Mouse (Mus musculus) heart, embryonic 10.5 days (tissue): ENCODE data around the gene Gpr137. TPM values are rescaled to one million over a fixed set of nuclear protein-coding genes. Genes with fewer than 3 reads are reported as not detected.
"Not testable (repeated sequence)": the region's sequence is repeated elsewhere in the genome, so short reads cannot be mapped to it uniquely, and the experiment has no call there.

ENCODE experiments used
- DNase-seq: peaks from one replicate; pipeline ENCODE4 v3.0.0-alpha.2; 2017; ENCODE audit warnings: low spot score
- H3K27ac ChIP-seq: fragments of 300-500 bp; sonication (generic); 2 replicates; pipeline ENCODE4 v1.5.1; 2016; ENCODE audit warnings: mild to moderate bottlenecking
- H3K27me3 ChIP-seq: fragments of 300-500 bp; sonication (generic); 2 replicates; pipeline ENCODE4 v1.6.1; 2016; ENCODE audit warnings: mild to moderate bottlenecking; ENCODE audit not compliant: poor library complexity, insufficient read depth, severe bottlenecking
- H3K36me3 ChIP-seq: fragments of 300-500 bp; sonication (generic); 2 replicates; pipeline ENCODE4 v1.6.1; 2016; ENCODE audit warnings: mild to moderate bottlenecking, moderate library complexity
- H3K4me1 ChIP-seq: fragments of 300-500 bp; sonication (generic); 2 replicates; pipeline ENCODE4 v1.6.1; 2016; ENCODE audit warnings: mild to moderate bottlenecking
- H3K4me3 ChIP-seq: fragments of 300-500 bp; sonication (generic); 2 replicates; pipeline ENCODE4 v1.5.1; 2016; ENCODE audit warnings: mild to moderate bottlenecking, moderate library complexity
- H3K9me3 ChIP-seq: fragments of 300-500 bp; sonication (generic); 2 replicates; pipeline ENCODE4 v1.6.1; 2016; ENCODE audit warnings: mild to moderate bottlenecking, moderate library complexity
- whole genome bisulfite sequencing: fragments of 180-500 bp; shearing (Covaris S2); methylation state at CpG from one replicate; pipeline ENCODE4 v1.1.7; 2016; 5-methylcytosine and 5-hydroxymethylcytosine counted together
- polyA plus RNA-seq: library from polyadenylated mRNA; unstranded; fragments of >200 nt; fragmentation: Nextera tagmentation; extraction: Ambion mirVana; gene quantifications from 2 replicates; pipeline ENCODE4 v1.2.1, GENCODE M21; 2016

Gene Gpr137
- polyA plus RNA-seq: 20.3 and 23.3 TPM in 2 replicates

DNA sequence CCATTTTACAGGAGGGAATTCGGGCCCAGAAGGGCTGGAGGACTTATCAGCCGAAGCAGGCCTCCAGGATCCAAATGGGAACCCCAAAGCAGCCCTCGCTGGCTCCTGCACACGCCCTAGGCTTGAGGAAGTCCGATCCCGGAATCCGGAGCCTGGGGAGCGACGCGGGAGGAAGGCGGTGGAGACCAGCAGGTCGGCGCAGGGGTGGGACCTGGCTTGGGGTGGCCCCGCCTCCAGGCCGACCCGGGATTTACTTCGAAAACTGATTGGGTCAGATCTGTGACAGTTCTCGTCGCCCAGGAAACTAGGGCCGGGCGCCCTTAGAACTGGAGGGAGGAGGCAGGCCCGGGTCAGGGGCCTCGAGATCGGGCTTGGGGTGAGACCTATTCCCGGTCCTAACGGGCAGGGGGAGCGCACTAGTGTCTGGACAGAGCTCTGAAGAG is at the start of gene Gpr137:
Gpr137 (minus strand) TSS at position 232 of the 443 bp plus-strand sequence.
- Histone ChIP-seq H3K27ac (peak within 1 kb of the TSS; percentile 96), H3K9me3 (no peaks in the 10 kb centered on the region), H3K27me3 (peaks cover 28% of the 10 kb centered on the region), H3K36me3 (peaks cover 16% of the 10 kb centered on the region), H3K4me3 (peak within 1 kb of the TSS; percentile 88), H3K4me1 (peaks cover 39% of the 10 kb centered on the region)
- peak; percentile 98 for DNase-seq
- WGBS: 0% methylated on average over 27 of the region's 27 CpGs

DNA sequence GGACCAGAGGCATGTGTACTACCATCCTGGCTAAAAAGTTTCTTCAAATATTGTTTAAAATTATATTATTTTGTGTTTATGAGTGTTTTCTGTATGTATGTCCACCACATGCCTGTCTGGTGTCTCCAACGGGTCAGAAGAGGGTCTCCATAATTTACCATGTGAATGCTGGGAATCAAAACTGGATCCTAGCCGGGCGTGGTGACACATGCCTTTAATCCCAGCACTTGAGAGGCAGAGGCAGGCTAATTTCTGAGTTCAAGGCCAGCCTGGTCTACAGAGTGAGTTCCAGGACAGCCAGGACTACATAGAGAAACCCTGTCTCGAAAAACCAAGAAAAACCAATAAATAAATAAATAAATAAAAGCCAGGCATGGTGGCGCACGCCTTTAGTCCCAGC is 48.9 kb upstream of the Gpr137 start:
- peaks cover 63% of the 10 kb centered on the region for H3K4me1 ChIP-seq
- H3K36me3 ChIP-seq, H3K4me3 ChIP-seq, H3K27ac ChIP-seq, H3K27me3 ChIP-seq, H3K9me3 ChIP-seq, DNase-seq: not testable (repeated sequence)
- 90% methylated on average over 6 of the region's 6 CpGs for WGBS

DNA sequence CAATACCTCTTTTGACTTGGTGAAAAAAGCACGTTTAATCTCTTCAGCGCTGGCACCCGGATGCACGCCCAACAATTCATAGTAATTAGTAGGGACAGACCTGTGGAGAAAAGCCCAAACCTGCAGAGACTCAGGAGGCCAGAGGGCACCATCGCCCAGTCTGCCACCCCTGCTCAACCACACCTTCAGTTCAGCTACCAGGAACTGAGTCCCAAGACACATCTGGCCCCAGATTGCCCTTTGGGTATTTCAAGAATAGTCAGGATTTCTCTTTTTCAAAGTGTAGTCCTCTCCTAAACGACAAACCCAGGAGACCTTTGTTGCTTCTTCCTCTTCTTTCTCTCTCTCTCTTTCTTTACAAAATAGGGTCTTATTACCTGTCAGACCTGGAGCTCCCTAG is 48.4 kb upstream of the Gpr137 start:
- no peaks in the 10 kb centered on the region for H3K9me3 ChIP-seq
- 81% methylated on average over 6 of the region's 6 CpGs for WGBS
- peaks cover 65% of the 10 kb centered on the region for H3K4me1 ChIP-seq
- no peak overlapping the region for H3K27ac ChIP-seq
- no peak overlapping the region for H3K4me3 ChIP-seq
- H3K27me3 ChIP-seq: no peaks in the 10 kb centered on the region
- H3K36me3 ChIP-seq: peaks cover 9% of the 10 kb centered on the region; the same call in 1 of the 2 replicates
- DNase-seq: no peak

DNA sequence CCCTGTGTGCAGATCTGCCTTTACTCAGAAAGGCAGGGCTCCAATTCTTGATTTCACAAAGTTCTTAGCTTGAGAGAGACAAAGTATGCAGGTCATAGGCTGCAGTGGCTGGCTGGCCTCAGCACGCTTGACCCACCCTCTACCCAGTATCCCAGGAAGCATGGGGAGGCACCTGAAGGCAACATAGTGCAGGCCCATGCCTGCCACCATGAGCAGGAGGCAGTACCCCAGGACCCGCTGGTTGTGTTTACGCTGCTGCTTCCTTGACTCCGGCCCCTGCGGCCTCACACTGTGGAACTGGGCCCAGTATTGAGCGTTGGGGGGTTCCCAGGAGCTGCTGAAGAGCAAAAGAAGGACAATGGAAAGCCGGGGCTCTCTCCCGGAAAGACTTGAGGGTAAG is 47.0 kb upstream of the Gpr137 start:
- Histone ChIP-seq H3K4me3 (no peak overlapping the region), H3K9me3 (no peaks in the 10 kb centered on the region), H3K4me1 (peaks cover 58% of the 10 kb centered on the region), H3K36me3 (peaks cover 22% of the 10 kb centered on the region), H3K27ac (no peak overlapping the region), H3K27me3 (no peaks in the 10 kb centered on the region)
- DNase-seq: no peak
- WGBS: 83% methylated on average over 8 of the region's 8 CpGs

DNA sequence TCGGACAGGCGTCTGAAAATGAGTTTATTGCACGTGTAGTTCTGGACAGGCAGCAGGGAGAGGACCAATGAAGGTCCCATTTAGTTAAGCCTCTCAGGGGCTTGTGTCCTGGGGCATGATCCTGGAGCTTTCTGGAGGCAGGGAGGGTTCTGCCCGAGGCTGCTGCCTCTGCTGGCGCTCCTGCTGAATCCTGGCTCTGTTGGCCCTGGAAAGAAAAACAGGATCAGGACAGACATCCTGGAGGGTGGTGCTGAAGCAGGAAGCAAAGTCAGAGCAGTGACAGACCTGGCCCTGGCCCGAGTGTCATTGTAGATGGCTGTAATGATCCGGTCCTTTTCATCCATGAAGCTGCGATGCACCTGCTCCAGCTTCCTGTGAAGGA is 45.6 kb upstream of the Gpr137 start:
- no peaks in the 10 kb centered on the region for H3K9me3 ChIP-seq
- 9% methylated on average over 8 of the region's 8 CpGs for WGBS

DNA sequence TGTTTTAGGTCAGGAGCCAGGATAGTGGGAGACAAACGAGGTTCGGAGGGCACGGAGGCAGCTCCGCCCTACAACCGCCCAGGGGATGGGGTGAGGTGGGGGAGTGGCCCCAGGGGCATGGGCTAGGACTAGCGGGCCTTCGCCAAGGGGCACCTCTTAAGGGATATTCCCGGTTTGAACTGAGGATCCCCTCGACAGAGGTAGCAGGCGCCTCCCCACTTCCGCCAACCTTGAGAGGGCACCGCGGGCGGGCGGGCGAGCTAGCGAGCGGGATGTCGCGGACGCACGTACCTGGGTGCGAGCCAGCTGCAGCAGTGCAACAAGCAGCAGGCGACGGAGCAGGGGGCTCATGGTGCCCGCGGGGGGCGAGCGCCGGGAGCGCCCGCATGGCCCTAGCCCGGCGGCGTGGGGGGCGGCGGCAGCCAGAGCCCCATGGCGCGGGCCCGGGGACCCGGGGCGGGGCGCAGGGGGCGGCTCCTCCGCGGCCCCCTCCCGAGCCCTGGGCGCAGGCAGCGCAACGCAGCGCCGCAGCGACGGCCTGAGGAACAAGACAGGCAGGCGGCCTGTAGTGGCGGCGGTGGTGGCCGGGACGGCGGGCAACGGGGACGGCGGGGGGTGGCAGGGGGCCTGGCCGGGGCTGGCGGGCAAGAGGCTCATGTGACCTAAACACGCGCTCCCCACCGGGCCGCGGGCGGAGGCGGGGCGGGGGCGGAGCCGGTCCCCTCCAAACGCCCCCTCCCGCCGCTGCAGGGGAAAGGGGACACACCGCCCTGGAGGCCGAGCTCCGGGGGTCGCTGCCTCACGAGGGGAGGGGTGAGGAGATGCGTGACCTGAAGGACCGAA is 45.0 kb upstream of the Gpr137 start, which contains the start of gene Vegfb:
Vegfb (minus strand) TSS at position 591 of the 843 bp plus-strand sequence.
- peak within 1 kb of the TSS; percentile 98 for H3K27ac ChIP-seq
- peaks cover 40% of the 10 kb centered on the region for H3K36me3 ChIP-seq
- no peak for DNase-seq
- H3K4me1 ChIP-seq: peaks cover 44% of the 10 kb centered on the region
- H3K27me3 ChIP-seq: no peaks in the 10 kb centered on the region
- no peaks in the 10 kb centered on the region for H3K9me3 ChIP-seq
- H3K4me3 ChIP-seq: peak within 1 kb of the TSS; percentile 98
- under 1% methylated on average over 57 of the region's 85 CpGs for WGBS

More for the DNA sequence above, 45.6 kb upstream of the Gpr137 start:
- H3K27me3 ChIP-seq: no peaks in the 10 kb centered on the region
- H3K36me3 ChIP-seq: peaks cover 34% of the 10 kb centered on the region
- DNase-seq: no peak
- peak overlapping the region; percentile 98 for H3K4me3 ChIP-seq
- H3K27ac ChIP-seq: peak overlapping the region; percentile 98
- peaks cover 48% of the 10 kb centered on the region for H3K4me1 ChIP-seq

DNA sequence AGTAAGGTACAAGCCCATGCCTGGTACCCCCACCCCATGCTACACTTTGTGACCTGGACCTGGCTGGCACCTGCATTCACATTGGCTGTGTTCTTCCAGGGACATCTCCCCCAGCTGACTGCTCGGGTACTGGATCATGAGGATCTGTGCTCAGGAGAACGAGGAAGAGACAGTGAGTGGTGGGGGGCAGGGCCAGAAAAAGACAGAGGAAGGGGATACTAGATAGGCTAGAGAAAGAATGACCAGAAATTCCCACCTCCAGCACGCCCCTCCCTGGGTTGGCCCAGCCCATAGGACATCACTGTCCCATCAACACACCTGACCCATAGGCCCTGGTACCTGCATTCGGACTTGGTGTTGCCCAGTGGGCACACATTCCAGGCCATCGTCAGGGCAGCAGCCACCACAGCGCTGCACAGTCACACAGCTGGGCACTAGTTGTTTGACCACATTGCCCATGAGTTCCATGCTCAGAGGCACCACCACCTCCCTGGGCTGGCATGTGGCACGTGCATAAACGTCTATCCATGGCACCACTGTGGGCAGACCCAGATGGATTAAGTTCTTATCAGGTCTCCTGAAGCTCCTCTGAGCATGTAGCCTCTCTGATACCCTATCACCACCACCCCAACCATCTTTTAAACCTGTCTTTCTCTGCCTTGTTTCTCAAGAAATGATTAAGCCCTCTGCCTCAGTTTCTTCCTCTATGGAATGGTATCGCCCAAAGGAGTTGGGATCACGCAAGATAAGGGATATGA is 43.9 kb upstream of the Gpr137 start:
- H3K27ac ChIP-seq: peak overlapping the region; percentile 98
- peak overlapping the region; percentile 98 for H3K4me3 ChIP-seq
- H3K27me3 ChIP-seq: no peaks in the 10 kb centered on the region
- WGBS: 67% methylated on average over 10 of the region's 10 CpGs
- no peaks in the 10 kb centered on the region for H3K9me3 ChIP-seq
- DNase-seq: no peak
- H3K4me1 ChIP-seq: peaks cover 40% of the 10 kb centered on the region
- H3K36me3 ChIP-seq: peaks cover 45% of the 10 kb centered on the region

DNA sequence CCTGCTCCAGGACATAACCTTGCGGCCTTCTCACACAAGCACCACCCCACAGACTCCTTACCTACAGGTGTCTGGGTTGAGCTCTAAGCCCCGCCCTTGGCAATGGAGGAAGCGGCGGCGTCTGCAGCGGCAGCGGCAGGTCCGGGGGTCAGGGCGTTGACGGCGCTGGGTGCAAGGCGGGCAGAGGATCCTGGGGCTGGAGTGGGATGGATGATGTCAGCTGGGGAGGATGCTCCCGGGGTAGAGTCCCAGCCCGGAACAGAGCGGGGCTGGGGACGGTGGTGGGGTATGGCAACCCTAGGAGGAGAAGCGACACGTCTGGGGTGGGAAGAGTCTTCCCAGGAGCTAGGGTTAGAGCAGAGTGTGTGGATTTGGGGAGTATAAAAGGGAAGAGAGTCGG is 43.0 kb upstream of the Gpr137 start:
- Histone ChIP-seq H3K9me3 (no peaks in the 10 kb centered on the region), H3K27me3 (no peaks in the 10 kb centered on the region), H3K4me1 (peaks cover 40% of the 10 kb centered on the region), H3K4me3 (no peak overlapping the region), H3K27ac (no peak overlapping the region), H3K36me3 (peaks cover 45% of the 10 kb centered on the region)
- DNase-seq: no peak
- 83% methylated on average over 19 of the region's 19 CpGs for WGBS

DNA sequence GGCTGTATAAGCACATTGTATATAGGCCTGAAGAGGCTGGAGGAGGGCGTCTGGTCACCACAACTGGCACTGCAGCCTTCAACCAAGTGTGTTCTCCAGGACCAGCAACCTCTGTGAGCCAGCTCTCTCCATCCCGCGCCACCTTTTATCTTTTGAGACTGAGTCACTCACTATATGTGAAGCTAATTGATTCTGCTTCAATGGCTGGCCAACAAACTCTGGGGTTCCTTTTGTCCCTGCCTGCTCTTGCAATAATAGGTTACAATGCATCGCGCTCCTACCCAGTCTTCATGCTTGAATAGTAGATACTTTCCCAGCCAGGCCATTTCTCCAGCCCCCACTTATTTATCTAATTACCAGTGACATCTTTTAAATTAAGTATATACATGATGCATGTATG is 41.3 kb upstream of the Gpr137 start:
- no peak for DNase-seq
- Histone ChIP-seq H3K27me3 (no peaks in the 10 kb centered on the region), H3K4me3 (no peak overlapping the region), H3K27ac (no peak overlapping the region), H3K36me3 (peaks cover 42% of the 10 kb centered on the region), H3K9me3 (no peaks in the 10 kb centered on the region), H3K4me1 (peaks cover 57% of the 10 kb centered on the region)
- WGBS: 92% methylated on average over 5 of the region's 5 CpGs

DNA sequence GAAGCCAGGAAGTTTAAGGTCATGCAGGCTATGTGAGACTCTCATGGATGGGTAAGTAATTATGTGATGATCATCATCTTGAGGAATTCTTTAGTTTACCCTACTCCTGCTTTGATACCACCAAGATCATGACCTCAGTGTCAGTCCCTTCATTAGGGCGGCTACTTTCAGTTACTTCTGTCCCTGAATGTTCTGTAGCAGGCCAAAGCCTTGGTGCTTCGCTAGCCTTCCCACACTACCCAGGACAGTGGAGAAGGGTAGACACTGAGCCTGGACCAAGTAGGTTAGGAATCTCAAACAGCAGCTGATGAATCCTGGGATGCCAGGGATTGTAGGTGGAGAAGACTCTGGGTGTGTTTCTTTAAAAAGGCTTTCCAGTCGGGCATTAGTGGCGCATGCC is 39.2 kb upstream of the Gpr137 start:
- no peaks in the 10 kb centered on the region for H3K9me3 ChIP-seq
- H3K36me3 ChIP-seq: peaks cover 62% of the 10 kb centered on the region
- WGBS: 87% methylated on average over 4 of the region's 4 CpGs
- H3K27me3 ChIP-seq: no peaks in the 10 kb centered on the region
- H3K4me3 ChIP-seq: peak overlapping the region; percentile 76; the same call in 1 of the 2 replicates
- DNase-seq: no peak
- peak overlapping the region; percentile 96 for H3K27ac ChIP-seq
- peaks cover 57% of the 10 kb centered on the region for H3K4me1 ChIP-seq

DNA sequence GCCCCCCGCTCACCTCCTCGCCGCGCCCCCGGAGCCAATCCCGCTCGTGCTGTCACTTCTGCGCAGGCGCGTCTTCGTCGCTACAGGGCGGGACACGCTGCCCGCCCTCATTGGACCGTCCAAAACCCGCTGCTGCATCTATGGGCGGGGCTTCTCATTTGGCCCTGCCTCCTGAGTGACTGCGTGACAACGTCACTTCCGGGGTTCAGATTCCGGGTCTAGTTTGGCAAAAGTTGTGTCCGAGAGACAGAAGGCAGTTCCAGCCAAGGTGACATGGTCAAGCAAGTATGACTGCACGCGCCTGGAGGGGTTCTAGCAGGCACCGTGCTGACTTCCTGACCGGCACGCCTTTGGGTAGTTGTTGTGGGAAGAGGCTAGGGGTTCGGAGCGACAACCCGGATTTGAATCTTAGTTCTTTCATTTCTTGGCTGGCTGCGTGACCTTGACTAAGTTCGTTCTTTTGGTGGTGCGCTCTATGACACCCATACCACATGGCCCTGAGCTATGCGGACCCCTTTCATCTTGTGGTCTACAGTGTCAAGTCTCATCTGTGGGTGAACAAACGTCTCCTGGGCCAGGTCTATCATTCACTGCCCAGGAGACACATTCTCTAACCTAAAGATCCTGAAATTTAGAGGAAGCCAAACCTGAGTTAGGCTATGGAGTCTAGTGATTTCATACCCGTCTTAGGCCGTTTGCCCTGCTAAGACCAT is 38.3 kb upstream of the Gpr137 start, which contains the start of gene Fkbp2:
Fkbp2 (minus strand) TSS at position 121 of the 713 bp plus-strand sequence.
- Histone ChIP-seq H3K27ac (peak within 1 kb of the TSS; percentile 96), H3K36me3 (peaks cover 60% of the 10 kb centered on the region), H3K4me1 (peaks cover 55% of the 10 kb centered on the region), H3K9me3 (no peaks in the 10 kb centered on the region), H3K27me3 (no peaks in the 10 kb centered on the region), H3K4me3 (peak within 1 kb of the TSS; percentile 76)
- WGBS: 1% methylated on average over 38 of the region's 38 CpGs
- DNase-seq: peak; percentile 99

DNA sequence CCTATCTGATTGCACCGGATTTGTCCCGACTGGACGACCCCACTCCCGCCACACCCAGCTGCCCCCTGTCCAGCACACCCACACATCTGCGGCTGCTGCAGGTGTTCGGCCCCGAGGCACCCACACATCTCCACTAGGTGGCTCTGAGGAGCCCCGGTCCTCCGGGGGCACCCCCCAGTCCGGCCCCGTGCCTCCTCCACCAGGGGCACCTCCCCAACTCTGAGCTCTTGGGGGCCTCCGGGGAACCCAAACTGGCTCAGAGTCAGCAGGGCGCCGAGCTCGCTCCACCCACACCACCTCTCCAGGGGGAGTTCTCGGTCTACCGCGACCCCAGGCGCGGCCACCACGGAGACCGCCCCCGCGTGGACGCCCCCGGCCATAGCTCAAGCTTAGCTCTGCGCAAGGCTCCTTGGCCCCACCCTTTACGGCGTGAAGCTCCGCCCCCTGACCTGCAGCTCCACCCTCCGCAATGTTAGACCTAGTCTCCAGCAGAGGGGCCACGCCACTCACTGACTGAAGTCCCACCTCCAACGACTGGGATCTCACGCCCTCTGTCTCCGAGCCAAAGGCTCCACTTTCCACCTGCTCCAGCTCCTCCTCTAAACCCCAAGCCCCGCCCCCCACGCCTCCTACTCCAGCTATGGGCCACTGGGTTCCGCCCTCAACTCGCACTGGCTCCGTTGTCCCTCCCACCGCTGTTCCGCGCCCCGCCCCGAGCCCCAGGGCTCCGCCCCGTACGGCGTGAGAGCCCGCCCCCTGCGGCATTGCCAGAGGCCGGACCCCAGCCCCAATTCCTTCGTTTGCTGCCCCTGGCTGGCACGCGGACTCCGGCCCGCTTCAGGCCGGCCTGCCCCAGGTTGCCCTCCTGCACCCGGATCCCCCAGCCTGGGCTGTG is 37.5 kb upstream of the Gpr137 start:
- Histone ChIP-seq H3K9me3 (no peaks in the 10 kb centered on the region), H3K4me1 (peaks cover 49% of the 10 kb centered on the region), H3K4me3 (peak overlapping the region; percentile 76), H3K36me3 (peaks cover 52% of the 10 kb centered on the region), H3K27ac (peak overlapping the region; percentile 96), H3K27me3 (no peaks in the 10 kb centered on the region)
- WGBS: under 1% methylated on average over 59 of the region's 59 CpGs
- DNase-seq: peak; percentile 100
